Mouse (Mus musculus): Measurements from ENCODE around the gene Xirp1. TPM values are rescaled to one million over a fixed set of nuclear protein-coding genes. Genes with fewer than 3 reads are reported as not detected.

Xirp1 gene
- total and polyA plus RNA-seq, 2 experiments = 0.09 to 0.11 TPM

DNA sequence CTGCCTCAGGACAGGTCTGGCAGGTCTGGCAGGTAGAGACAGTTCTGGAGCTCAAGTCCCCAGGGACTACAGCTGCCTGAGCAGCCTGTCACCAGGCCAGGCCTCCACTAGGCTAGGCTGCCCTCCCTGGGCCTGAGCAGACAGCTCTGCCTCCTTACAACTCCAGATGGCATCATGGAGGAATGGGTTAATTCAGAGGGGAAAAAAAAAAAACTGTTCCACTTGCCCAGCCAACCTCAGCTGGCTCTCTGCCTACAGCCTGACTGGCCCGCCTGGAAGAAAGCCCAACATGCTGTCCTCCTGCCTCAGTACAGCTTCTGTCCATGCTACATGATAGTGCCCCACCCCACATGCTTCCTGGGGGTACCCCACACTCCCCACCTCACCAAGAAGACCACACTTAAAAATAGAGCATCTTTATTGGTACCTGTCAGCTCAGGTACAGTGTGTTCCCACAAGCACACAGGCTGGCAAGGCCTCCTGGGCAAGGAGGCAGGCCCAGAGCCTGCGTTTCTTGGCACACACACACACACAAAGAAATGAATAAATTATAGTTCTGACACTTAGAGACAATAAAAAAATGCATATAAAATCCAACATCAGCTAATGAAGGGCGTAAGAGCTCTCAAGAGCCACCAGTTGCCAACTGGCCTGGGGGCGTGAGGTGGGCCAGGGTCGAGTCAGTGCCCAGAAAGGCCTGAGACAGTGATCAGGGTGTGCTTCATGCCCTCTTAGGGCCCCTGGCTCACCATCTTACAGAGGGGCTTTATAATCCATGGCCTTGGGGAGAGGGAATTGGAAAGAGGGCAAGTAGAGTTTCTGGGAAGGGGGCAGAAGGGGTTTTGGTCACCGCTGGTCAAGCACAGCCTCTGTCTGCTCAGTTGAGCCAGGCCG, 52.4 kb downstream of the Xirp1 start:
- TF ChIP-seq POLR2A (IDR thresholded peaks at IDR 0.05; ENCODE audit: extremely low read depth, insufficient read depth, low read length) (no peak), CTCF (IDR thresholded peaks at IDR 0.05; ENCODE audit: low read depth, low read length) (no peak)
- no peak overlapping the region for H3K4me3 ChIP-seq (ENCODE audit: insufficient read depth, low read depth, low read length)
- DNase-seq (ENCODE audit: extremely low read depth, low read depth, low spot score) = peak; percentile 63
- H3K36me3 ChIP-seq (ENCODE audit: control insufficient read depth, insufficient read depth, low read length) = peaks cover 22% of the 10 kb centered on the region
- no peak overlapping the region for H3K9ac ChIP-seq (ENCODE audit: low read depth, low read length)
- H3K79me2 ChIP-seq (ENCODE audit: control insufficient read depth, insufficient read depth, low read length) = no peaks in the 10 kb centered on the region; the same call in 1 of the 2 replicates
- peaks cover 10% of the 10 kb centered on the region for H3K4me1 ChIP-seq (ENCODE audit: control insufficient read depth, insufficient read depth, low read length)
- no peak overlapping the region for H3K27ac ChIP-seq (replicated peaks; ENCODE audit: insufficient read depth, low read depth, low read length)
- no peaks in the 10 kb centered on the region for H3K27me3 ChIP-seq (ENCODE audit: control insufficient read depth, insufficient read depth, low read length)
- WGBS = 63% methylated on average over 7 of the region's 7 CpGs

DNA sequence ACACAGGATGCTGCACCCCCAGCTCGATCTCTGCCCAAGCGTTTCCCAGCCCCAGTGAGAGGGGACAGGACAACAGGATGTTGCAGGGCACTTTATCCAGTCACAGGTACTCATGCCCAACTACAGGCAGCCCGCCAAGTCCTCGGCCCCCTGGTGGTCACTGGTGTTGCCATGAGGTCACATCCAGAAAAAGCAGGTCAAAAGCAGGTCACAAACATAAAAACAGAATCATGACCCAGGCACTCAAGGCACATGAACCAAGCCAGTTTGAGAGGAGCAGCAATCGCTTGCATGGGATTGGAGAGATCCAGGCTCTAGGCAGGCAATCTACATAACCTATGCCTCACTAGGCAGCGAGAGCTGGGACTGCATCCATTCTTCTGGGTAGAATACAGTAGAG, 53.2 kb downstream of the Xirp1 start:
- Histone ChIP-seq H3K36me3 (ENCODE audit: control insufficient read depth, insufficient read depth, low read length) (peaks cover 21% of the 10 kb centered on the region), H3K79me2 (ENCODE audit: control insufficient read depth, insufficient read depth, low read length) (no peaks in the 10 kb centered on the region; the same call in 1 of the 2 replicates), H3K4me1 (ENCODE audit: control insufficient read depth, insufficient read depth, low read length) (peaks cover 10% of the 10 kb centered on the region), H3K27ac (replicated peaks; ENCODE audit: insufficient read depth, low read depth, low read length) (no peak overlapping the region), H3K4me3 (ENCODE audit: insufficient read depth, low read depth, low read length) (no peak overlapping the region), H3K27me3 (ENCODE audit: control insufficient read depth, insufficient read depth, low read length) (no peaks in the 10 kb centered on the region), H3K9ac (ENCODE audit: low read depth, low read length) (no peak overlapping the region)
- peak; percentile 60 for DNase-seq (ENCODE audit: extremely low read depth, low read depth, low spot score)
- TF ChIP-seq POLR2A (IDR thresholded peaks at IDR 0.05; ENCODE audit: extremely low read depth, insufficient read depth, low read length) (no peak), CTCF (IDR thresholded peaks at IDR 0.05; ENCODE audit: low read depth, low read length) (peak; percentile 69)
- 10% methylated on average over 6 of the region's 6 CpGs for WGBS

DNA sequence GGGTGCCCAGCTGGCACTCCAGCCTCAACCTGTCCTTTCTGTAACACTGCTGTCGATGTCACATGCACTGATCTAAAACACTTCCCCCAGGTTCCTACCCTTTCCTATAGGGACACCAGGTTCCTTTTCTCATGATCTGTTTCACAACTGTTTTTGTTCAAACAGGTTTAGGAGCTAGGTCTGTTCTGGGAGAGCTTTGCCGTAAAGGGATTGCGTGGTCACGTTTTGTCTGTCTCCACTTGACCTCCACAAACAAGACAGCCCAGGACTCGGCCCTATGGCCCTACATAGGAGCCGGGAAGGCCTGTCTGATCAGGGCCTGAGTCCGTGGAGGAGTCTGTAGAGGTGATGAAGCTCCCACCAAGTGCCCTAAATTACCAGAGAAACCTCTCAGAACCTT, 53.6 kb downstream of the Xirp1 start:
- H3K36me3 ChIP-seq (ENCODE audit: control insufficient read depth, insufficient read depth, low read length) = peaks cover 18% of the 10 kb centered on the region
- peak; percentile 18 for DNase-seq (ENCODE audit: extremely low read depth, low read depth, low spot score)
- WGBS = 33% methylated on average over 7 of the region's 7 CpGs

DNA sequence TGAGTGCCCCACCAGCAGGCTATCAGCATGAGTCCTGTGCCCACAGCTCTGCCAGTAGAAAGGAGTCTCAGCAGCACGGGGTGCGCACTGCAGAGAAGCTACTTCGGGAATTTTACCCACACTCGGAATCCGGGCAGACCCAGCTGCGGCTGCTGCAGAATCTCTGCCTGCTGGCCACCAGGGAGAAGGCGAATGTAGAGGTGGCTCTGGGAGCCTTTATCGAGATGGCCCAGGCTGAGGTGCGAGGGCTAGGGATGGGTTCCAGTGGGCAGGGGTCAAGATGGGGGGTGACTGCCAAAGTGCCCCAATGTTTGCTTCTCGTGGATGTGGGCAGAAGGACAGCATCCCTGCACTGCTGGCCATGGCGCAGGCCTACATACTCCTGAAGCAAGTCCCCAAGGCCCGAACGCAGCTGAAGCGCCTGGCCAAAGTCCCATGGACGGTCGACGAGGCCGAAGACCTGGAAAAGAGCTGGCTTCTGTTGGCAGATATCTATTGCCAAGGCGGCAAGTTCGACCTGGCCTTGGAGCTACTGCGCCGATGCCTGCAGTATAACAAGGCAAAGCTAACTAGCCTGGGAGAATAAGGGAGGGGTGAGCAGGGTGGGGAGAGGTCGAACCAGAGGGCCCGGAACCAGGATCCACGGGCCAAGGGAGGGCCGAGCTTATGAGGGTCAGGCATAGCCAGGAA, 57.0 kb downstream of the Xirp1 start:
- TF ChIP-seq POLR2A (IDR thresholded peaks at IDR 0.05; ENCODE audit: extremely low read depth, insufficient read depth, low read length) = no peak
- TF ChIP-seq CTCF (IDR thresholded peaks at IDR 0.05; ENCODE audit: low read depth, low read length) = no peak
- DNase-seq (ENCODE audit: extremely low read depth, low read depth, low spot score) = peak; percentile 76

More for the DNA sequence above, 53.6 kb downstream of the Xirp1 start:
- Histone ChIP-seq H3K27ac (replicated peaks; ENCODE audit: insufficient read depth, low read depth, low read length) (no peak overlapping the region), H3K4me3 (ENCODE audit: insufficient read depth, low read depth, low read length) (no peak overlapping the region), H3K79me2 (ENCODE audit: control insufficient read depth, insufficient read depth, low read length) (no peaks in the 10 kb centered on the region; the same call in 1 of the 2 replicates), H3K27me3 (ENCODE audit: control insufficient read depth, insufficient read depth, low read length) (no peaks in the 10 kb centered on the region), H3K9ac (ENCODE audit: low read depth, low read length) (no peak overlapping the region), H3K4me1 (ENCODE audit: control insufficient read depth, insufficient read depth, low read length) (peaks cover 10% of the 10 kb centered on the region)
- TF ChIP-seq CTCF (IDR thresholded peaks at IDR 0.05; ENCODE audit: low read depth, low read length) (no peak), POLR2A (IDR thresholded peaks at IDR 0.05; ENCODE audit: extremely low read depth, insufficient read depth, low read length) (no peak)

DNA sequence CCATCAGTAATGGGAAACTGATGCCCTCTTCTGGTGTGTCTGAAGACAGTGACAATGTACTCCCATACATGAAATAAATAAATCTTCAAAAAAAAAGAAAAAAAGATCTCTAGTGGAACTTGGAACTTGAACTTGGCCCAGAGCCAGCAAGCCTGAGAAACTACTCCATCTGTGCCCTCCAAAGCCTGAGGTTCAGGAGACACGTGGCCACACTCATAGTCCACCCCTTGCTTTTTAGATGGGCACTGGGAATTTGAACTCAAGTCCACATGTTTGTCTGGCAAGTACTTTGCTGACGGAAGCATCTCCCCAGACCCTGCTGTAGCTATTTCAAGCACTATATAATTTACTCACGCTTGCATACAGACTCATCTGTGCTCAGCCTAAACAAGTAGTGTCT, 58.2 kb downstream of the Xirp1 start:
- Histone ChIP-seq H3K79me2 (ENCODE audit: control insufficient read depth, insufficient read depth, low read length) (no peaks in the 10 kb centered on the region), H3K4me3 (ENCODE audit: insufficient read depth, low read depth, low read length) (no peak overlapping the region), H3K4me1 (ENCODE audit: control insufficient read depth, insufficient read depth, low read length) (0 out of 2 replicates have a peak, but pooled peaks cover 1% of the 10 kb centered on the region), H3K27me3 (ENCODE audit: control insufficient read depth, insufficient read depth, low read length) (no peaks in the 10 kb centered on the region), H3K27ac (replicated peaks; ENCODE audit: insufficient read depth, low read depth, low read length) (no peak overlapping the region), H3K9ac (ENCODE audit: low read depth, low read length) (no peak overlapping the region), H3K36me3 (ENCODE audit: control insufficient read depth, insufficient read depth, low read length) (no peaks in the 10 kb centered on the region)
- WGBS = 64% methylated on average over 3 of the region's 3 CpGs
- peak; percentile 52 for DNase-seq (ENCODE audit: extremely low read depth, low read depth, low spot score)
- TF ChIP-seq CTCF (IDR thresholded peaks at IDR 0.05; ENCODE audit: low read depth, low read length) (no peak), POLR2A (IDR thresholded peaks at IDR 0.05; ENCODE audit: extremely low read depth, insufficient read depth, low read length) (no peak)

More for the DNA sequence above, 57.0 kb downstream of the Xirp1 start:
- H3K27me3 ChIP-seq (ENCODE audit: control insufficient read depth, insufficient read depth, low read length) = no peaks in the 10 kb centered on the region
- H3K4me3 ChIP-seq (ENCODE audit: insufficient read depth, low read depth, low read length) = no peak overlapping the region
- H3K9ac ChIP-seq (ENCODE audit: low read depth, low read length) = no peak overlapping the region
- H3K36me3 ChIP-seq (ENCODE audit: control insufficient read depth, insufficient read depth, low read length) = 0 out of 2 replicates have a peak, but pooled peaks cover under 1% of the 10 kb centered on the region
- 87% methylated on average over 26 of the region's 26 CpGs for WGBS
- peaks cover 8% of the 10 kb centered on the region for H3K4me1 ChIP-seq (ENCODE audit: control insufficient read depth, insufficient read depth, low read length)
- no peak overlapping the region for H3K27ac ChIP-seq (replicated peaks; ENCODE audit: insufficient read depth, low read depth, low read length)
- H3K79me2 ChIP-seq (ENCODE audit: control insufficient read depth, insufficient read depth, low read length) = no peaks in the 10 kb centered on the region
